Mouse (Mus musculus) midbrain, postnatal 0 days (tissue): ENCODE measurements around the gene Tbc1d32. TPM values are rescaled to one million over a fixed set of nuclear protein-coding genes. Genes with fewer than 3 reads are reported as not detected.
A peak's percentile ranks its signal among the peaks of the same experiment; 100 is the strongest.

Experiments used
- ATAC-seq: fragments of 200-750 bp; cut with Nextera tagmentation; 2 replicates; pipeline ENCODE4 v1.8.0; 2017; ENCODE audit warnings: moderate number of reproducible peaks, mild to moderate bottlenecking, moderate TSS enrichment, moderate library complexity; ENCODE audit not compliant: low FRiP score
- DNase-seq: peaks from one replicate; pipeline ENCODE4 v3.0.0-alpha.2; 2015; ENCODE audit warnings: low spot score
- H3K27ac ChIP-seq: fragments of 300-500 bp; sonication (generic); 2 replicates; pipeline ENCODE4 v1.5.1; 2014; ENCODE audit warnings: low read depth, mild to moderate bottlenecking, low read length, mixed read lengths
- H3K27me3 ChIP-seq: fragments of 300-500 bp; sonication (generic); 2 replicates; pipeline ENCODE4 v1.6.1; 2014; ENCODE audit warnings: low read length, control low read depth, mixed read lengths; ENCODE audit not compliant: insufficient read depth
- H3K36me3 ChIP-seq: fragments of 300-500 bp; sonication (generic); 2 replicates; pipeline ENCODE4 v1.6.1; 2014; ENCODE audit warnings: low read length, control low read depth, mixed read lengths; ENCODE audit not compliant: insufficient read depth
- H3K4me1 ChIP-seq: fragments of 300-500 bp; sonication (generic); 2 replicates; pipeline ENCODE4 v1.6.1; 2014; ENCODE audit warnings: mild to moderate bottlenecking, control low read depth, antibody characterized with exemption, low read length, mixed read lengths; ENCODE audit not compliant: insufficient read depth
- H3K4me2 ChIP-seq: fragments of 300-500 bp; sonication (generic); 2 replicates; pipeline ENCODE4 v1.6.1; 2014; ENCODE audit warnings: low read depth, mild to moderate bottlenecking, low read length, mixed read lengths; ENCODE audit not compliant: poor library complexity, severe bottlenecking
- H3K4me3 ChIP-seq: fragments of 300-500 bp; sonication (generic); 2 replicates; pipeline ENCODE4 v1.5.1; 2014; ENCODE audit warnings: low read depth, mild to moderate bottlenecking, low read length, moderate library complexity
- H3K9ac ChIP-seq: fragments of 300-500 bp; sonication (generic); replicated peaks from 2 replicates; pipeline ENCODE4 v1.6.1; 2014; ENCODE audit warnings: mild to moderate bottlenecking, low read length, moderate library complexity, mixed read lengths; ENCODE audit not compliant: poor library complexity, severe bottlenecking
- H3K9me3 ChIP-seq: fragments of 300-500 bp; sonication (generic); 2 replicates; pipeline ENCODE4 v1.6.1; 2016; ENCODE audit warnings: low read length, control low read depth
- CTCF ChIP-seq: IDR thresholded peaks from 2 replicates; pipeline ENCODE4 v1.5.1; 2016; ENCODE audit warnings: antibody characterized with exemption, mild to moderate bottlenecking
- WGBS: fragments of 180-500 bp; shearing (Covaris S2); extraction: QIAGEN DNeasy Blood & Tissue Kit; methylation state at CpG from one replicate; pipeline ENCODE4 v1.1.7; 2014; 5-methylcytosine and 5-hydroxymethylcytosine counted together
- polyA plus RNA-seq: library from polyadenylated mRNA; unstranded; fragments of >200 nt; fragmentation: Nextera tagmentation; extraction: Ambion mirVana; gene quantifications from 2 replicates; pipeline ENCODE4 v1.2.1, GENCODE M21; 2015
- total RNA-seq: library from RNA; depleted of rRNA; stranded (reverse); fragments of >200 nt; gene quantifications from 2 replicates; pipeline ENCODE4 v1.2.3, GENCODE M21; 2014; rRNA removed

Tbc1d32 gene
- total and polyA plus RNA-seq, 2 experiments from 2014 or later, result 2.1 to 5.5 TPM

- no peak overlapping the region for H3K27ac ChIP-seq
- no peak overlapping the region for H3K9ac ChIP-seq
- H3K9me3 ChIP-seq, result no peaks in the 10 kb centered on the region
- H3K27me3 ChIP-seq, result no peaks in the 10 kb centered on the region
- no peaks in the 10 kb centered on the region for H3K4me1 ChIP-seq
- no peaks in the 10 kb centered on the region for H3K36me3 ChIP-seq
- no peak for ATAC-seq
- TF ChIP-seq CTCF, result no peak
- H3K4me2 ChIP-seq, result no peak overlapping the region
- DNase-seq, result no peak
- H3K4me3 ChIP-seq, result no peak overlapping the region
- 92% methylated on average over 2 of the region's 2 CpGs for WGBS
Observed at GRCm38 (mm10) chr10:56061238-56061830, 167.2 kb downstream of the Tbc1d32 start.

- Histone ChIP-seq H3K9ac (no peak overlapping the region), H3K9me3 (no peaks in the 10 kb centered on the region), H3K4me3 (no peak overlapping the region), H3K36me3 (no peaks in the 10 kb centered on the region), H3K27me3 (no peaks in the 10 kb centered on the region), H3K4me1 (no peaks in the 10 kb centered on the region), H3K4me2 (no peak overlapping the region), H3K27ac (no peak overlapping the region)
- peak; percentile 22 for DNase-seq
- no peak for TF ChIP-seq CTCF
- WGBS, result 33% methylated on average over 3 of the region's 3 CpGs
- no peak for ATAC-seq
Observed at GRCm38 (mm10) chr10:56058979-56059422, 169.5 kb downstream of the Tbc1d32 start.

DNA sequence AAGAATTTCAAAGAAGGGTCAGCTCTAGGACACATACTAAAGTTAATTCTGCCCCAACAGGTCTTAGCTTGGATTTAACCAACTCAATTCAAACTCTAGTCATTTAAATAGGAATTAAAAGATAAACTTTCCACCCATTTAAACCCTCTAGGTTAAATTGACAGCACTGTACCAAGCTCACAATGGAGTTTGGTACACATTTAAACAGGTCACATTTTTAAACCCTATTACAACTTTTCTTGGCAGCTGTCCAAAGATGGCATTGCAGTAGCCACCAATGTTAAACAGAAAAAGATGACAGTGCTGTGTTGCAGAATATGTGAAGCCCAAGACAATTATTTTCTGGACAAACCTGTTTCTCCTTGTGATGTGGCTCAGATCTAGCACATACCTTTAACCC lies 203.1 kb downstream of the Tbc1d32 start:
- Histone ChIP-seq H3K9me3 (no peaks in the 10 kb centered on the region), H3K27ac (no peak overlapping the region), H3K27me3 (no peaks in the 10 kb centered on the region), H3K9ac (no peak overlapping the region), H3K36me3 (no peaks in the 10 kb centered on the region), H3K4me2 (no peak overlapping the region), H3K4me1 (no peaks in the 10 kb centered on the region), H3K4me3 (no peak overlapping the region)
- TF ChIP-seq CTCF, result no peak
- ATAC-seq, result no peak
- DNase-seq, result no peak

- H3K27me3 ChIP-seq, result no peaks in the 10 kb centered on the region
- WGBS, result 99% methylated on average over 2 of the region's 2 CpGs
- no peaks in the 10 kb centered on the region for H3K9me3 ChIP-seq
- H3K9ac ChIP-seq, result no peak overlapping the region
- H3K4me2 ChIP-seq, result no peak overlapping the region
- no peaks in the 10 kb centered on the region for H3K4me1 ChIP-seq
- no peaks in the 10 kb centered on the region for H3K36me3 ChIP-seq
- H3K4me3 ChIP-seq, result no peak overlapping the region
- no peak for ATAC-seq
- DNase-seq, result no peak
- H3K27ac ChIP-seq, result no peak overlapping the region
- TF ChIP-seq CTCF, result no peak
Observed at GRCm38 (mm10) chr10:56024579-56024978, 203.9 kb downstream of the Tbc1d32 start.

DNA sequence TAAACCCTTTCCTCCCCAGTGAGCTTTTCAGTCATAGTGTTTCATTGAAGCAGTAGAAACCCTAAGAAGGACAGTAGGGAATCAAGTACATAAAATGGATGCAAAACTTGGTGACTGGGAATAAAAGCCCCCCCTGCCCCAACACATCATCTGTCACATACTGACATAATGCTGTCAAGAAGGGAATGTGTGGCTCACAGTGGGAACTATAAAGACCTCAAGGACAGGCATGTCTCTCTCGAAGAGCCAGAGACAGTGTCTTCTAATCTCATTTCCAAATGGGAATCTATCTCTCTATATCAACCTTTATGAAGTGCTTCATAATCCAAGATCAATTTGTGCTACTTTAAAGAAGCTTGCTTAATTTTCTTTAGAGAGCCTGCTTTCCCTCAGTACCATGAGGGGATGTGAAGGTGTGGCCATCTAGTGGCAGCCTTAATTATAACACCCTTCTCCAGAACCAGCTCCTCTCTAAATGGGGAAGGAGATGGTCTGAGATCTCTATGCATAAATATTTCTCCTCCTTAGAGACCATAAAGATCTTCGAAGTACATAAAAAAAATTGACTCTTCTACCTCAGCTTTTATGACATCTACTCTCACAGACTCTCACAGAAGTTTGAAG lies 248.5 kb downstream of the Tbc1d32 start:
- WGBS, result 23% methylated on average over 2 of the region's 2 CpGs

GRCm38 (mm10) chr10:55978001-55978400 lies 250.5 kb downstream of the Tbc1d32 start:
- 78% methylated on average over 7 of the region's 7 CpGs for WGBS
- Histone ChIP-seq H3K9me3 (no peaks in the 10 kb centered on the region), H3K27ac (no peak overlapping the region), H3K4me1 (no peaks in the 10 kb centered on the region), H3K9ac (no peak overlapping the region), H3K27me3 (no peaks in the 10 kb centered on the region), H3K4me2 (no peak overlapping the region), H3K36me3 (no peaks in the 10 kb centered on the region), H3K4me3 (no peak overlapping the region)
- ATAC-seq (no peak), DNase-seq (no peak)
- no peak for TF ChIP-seq CTCF

More for the DNA sequence above, 248.5 kb downstream of the Tbc1d32 start:
- peak; percentile 79 for DNase-seq
- H3K4me3 ChIP-seq, result no peak overlapping the region
- no peaks in the 10 kb centered on the region for H3K36me3 ChIP-seq
- H3K27me3 ChIP-seq, result no peaks in the 10 kb centered on the region
- H3K4me1 ChIP-seq, result no peaks in the 10 kb centered on the region
- ATAC-seq, result peak; percentile 68
- H3K27ac ChIP-seq, result no peak overlapping the region
- no peak overlapping the region for H3K9ac ChIP-seq
- no peaks in the 10 kb centered on the region for H3K9me3 ChIP-seq
- H3K4me2 ChIP-seq, result no peak overlapping the region
- peak; percentile 96 for TF ChIP-seq CTCF

Other genes with a start within 250 kb of the Tbc1d32 start
- 12.6 and 14.4 TPM in 2 replicates for gene Msl3l2, start 121.8 kb downstream of the Tbc1d32 start, total RNA-seq
- 12.4 and 12.9 TPM in 2 replicates for gene Msl3l2, start 121.8 kb downstream of the Tbc1d32 start, polyA plus RNA-seq
- 66.4 and 71.0 TPM in 2 replicates for gene Gja1, start 148.6 kb upstream of the Tbc1d32 start, total RNA-seq
- gene Gja1, start 148.6 kb upstream of the Tbc1d32 start, polyA plus RNA-seq, result 146 and 157 TPM in 2 replicates